19 mouse cellular contexts compared by ENCODE assay signal in genomic region chr4:114321516-114322339, GRCm38 (mm10).
A peak's percentile ranks its signal among the peaks of the same experiment; 100 is the strongest.
DNase-seq lines count a peak whose midpoint lies in the region; ATAC-seq and TF ChIP-seq lines count a peak whose summit lies in the region.
"Had no signal": no experiment of that assay in that cellular context is flagged by ENCODE, and none has a peak within 500 bp of the region (broad histone marks: within the 10 kb centered on the region; RNA-seq: fewer than 3 reads in every experiment).

No protein-coding gene starts in this region.

- H3K4me2 ChIP-seq in kidney, postnatal 0 days (ENCODE audit: low read length) = no peak overlapping the region
- no peak overlapping the region for H3K4me2 ChIP-seq in forebrain, embryonic 15.5 days (replicated peaks)
- no peak overlapping the region for H3K4me2 ChIP-seq in neural tube, embryonic 15.5 days
- H3K4me2 ChIP-seq: forebrain, embryonic 12.5 days; heart, embryonic 12.5 days; hindbrain, embryonic 15.5 days had no signal

- H3K4me1 ChIP-seq in kidney, postnatal 0 days (replicated peaks; ENCODE audit: insufficient read depth, low read length) = no peaks in the 10 kb centered on the region
- H3K4me1 ChIP-seq in forebrain, embryonic 15.5 days = no peaks in the 10 kb centered on the region
- no peaks in the 10 kb centered on the region for H3K4me1 ChIP-seq in neural tube, embryonic 15.5 days
- H3K4me1 ChIP-seq: forebrain, embryonic 12.5 days; heart, embryonic 12.5 days; hindbrain, embryonic 15.5 days had no signal

- no peak overlapping the region for H3K27ac ChIP-seq in kidney, postnatal 0 days
- H3K27ac ChIP-seq in forebrain, embryonic 15.5 days (replicated peaks) = no peak overlapping the region
- no peak overlapping the region for H3K27ac ChIP-seq in neural tube, embryonic 15.5 days (replicated peaks)
- H3K27ac ChIP-seq: forebrain, embryonic 12.5 days; hindbrain, embryonic 15.5 days had no signal

- H3K36me3 ChIP-seq in kidney, postnatal 0 days (ENCODE audit: insufficient read depth, low read length) = no peaks in the 10 kb centered on the region
- H3K36me3 ChIP-seq in forebrain, embryonic 15.5 days = no peaks in the 10 kb centered on the region
- H3K36me3 ChIP-seq in neural tube, embryonic 15.5 days = no peaks in the 10 kb centered on the region
- H3K36me3 ChIP-seq: forebrain, embryonic 12.5 days; heart, embryonic 12.5 days; hindbrain, embryonic 15.5 days had no signal

- H3K27me3 ChIP-seq in kidney, postnatal 0 days (ENCODE audit: insufficient read depth, low read length) = no peaks in the 10 kb centered on the region
- H3K27me3 ChIP-seq in forebrain, embryonic 15.5 days = no peaks in the 10 kb centered on the region
- H3K27me3 ChIP-seq in neural tube, embryonic 15.5 days (replicated peaks) = no peaks in the 10 kb centered on the region
- H3K27me3 ChIP-seq: forebrain, embryonic 12.5 days; heart, embryonic 12.5 days; hindbrain, embryonic 15.5 days had no signal

- H3K9me3 ChIP-seq in kidney, postnatal 0 days (replicated peaks; ENCODE audit: low read length) = no peaks in the 10 kb centered on the region
- H3K9me3 ChIP-seq in forebrain, embryonic 15.5 days = no peaks in the 10 kb centered on the region
- no peaks in the 10 kb centered on the region for H3K9me3 ChIP-seq in neural tube, embryonic 15.5 days (replicated peaks)
- H3K9me3 ChIP-seq: forebrain, embryonic 12.5 days; heart, embryonic 12.5 days; hindbrain, embryonic 15.5 days had no signal

- no peak overlapping the region for H3K9ac ChIP-seq in kidney, postnatal 0 days (ENCODE audit: low read depth, low read length)
- no peak overlapping the region for H3K9ac ChIP-seq in forebrain, embryonic 15.5 days (replicated peaks)
- no peak overlapping the region for H3K9ac ChIP-seq in neural tube, embryonic 15.5 days (replicated peaks)
- H3K9ac ChIP-seq: forebrain, embryonic 12.5 days; forebrain, postnatal 0 days; heart, embryonic 12.5 days; hindbrain, embryonic 15.5 days had no signal

- ATAC-seq in kidney, postnatal 0 days (replicated peaks; ENCODE audit: low FRiP score, low read depth) = peak; percentile 80
- no peak for ATAC-seq in forebrain, embryonic 15.5 days (replicated peaks)
- no peak for ATAC-seq in neural tube, embryonic 15.5 days (ENCODE audit: low FRiP score)
- ATAC-seq: forebrain, postnatal 0 days had no signal

- no peak for TF ChIP-seq CTCF in kidney, postnatal 0 days (IDR thresholded peaks at IDR 0.05; ENCODE audit: low read depth)

- WGBS in kidney, postnatal 0 days = 12% methylated on average over 3 of the region's 3 CpGs
- whole genome bisulfite sequencing in forebrain, embryonic 15.5 days = 86% methylated on average over 3 of the region's 3 CpGs
- 77% methylated on average over 3 of the region's 3 CpGs for WGBS in neural tube, embryonic 15.5 days

- peak; percentile 42 for DNase-seq in kidney, adult 9 months
- DNase-seq in kidney, postnatal 25 days = no peak
- peak; percentile 91 for DNase-seq in kidney, postnatal 0 days (ENCODE audit: low spot score)
- DNase-seq in kidney, postnatal 36 days = no peak
- peak; percentile 12 for DNase-seq in Muller cell, postnatal 12 days (ENCODE audit: inconsistent ontology term)
- peak; percentile 44 for DNase-seq in mesoderm, embryonic 11.5 days (ENCODE audit: low read depth, low spot score)
- DNase-seq: adrenal gland, adult 2 months; adrenal gland, postnatal 25 days; B cell, adult 2 months; cerebellum, adult 2 months; cerebellum, postnatal 10 days; forebrain, postnatal 0 days; gastrocnemius, postnatal 14 days; heart, postnatal 36 days had no signal

- H3K4me3 ChIP-seq in kidney, postnatal 0 days (replicated peaks; ENCODE audit: low read depth, low read length) = no peak overlapping the region
- H3K4me3 ChIP-seq in forebrain, embryonic 15.5 days = no peak overlapping the region
- no peak overlapping the region for H3K4me3 ChIP-seq in neural tube, embryonic 15.5 days (replicated peaks)
- H3K4me3 ChIP-seq: forebrain, embryonic 12.5 days; heart, embryonic 12.5 days; hindbrain, embryonic 15.5 days had no signal

Comparison
In these comparisons a context has a peak if more than half of its experiments do, and no peak if none do; other contexts are left out.
1. DNase-seq: peak in kidney, adult 9 months (single experiment), kidney, postnatal 0 days (single experiment), Muller cell, postnatal 12 days (single experiment) and mesoderm, embryonic 11.5 days (single experiment); none in kidney, postnatal 25 days (0 of 2) and kidney, postnatal 36 days (0 of 2).